In the genomic region with DNA sequence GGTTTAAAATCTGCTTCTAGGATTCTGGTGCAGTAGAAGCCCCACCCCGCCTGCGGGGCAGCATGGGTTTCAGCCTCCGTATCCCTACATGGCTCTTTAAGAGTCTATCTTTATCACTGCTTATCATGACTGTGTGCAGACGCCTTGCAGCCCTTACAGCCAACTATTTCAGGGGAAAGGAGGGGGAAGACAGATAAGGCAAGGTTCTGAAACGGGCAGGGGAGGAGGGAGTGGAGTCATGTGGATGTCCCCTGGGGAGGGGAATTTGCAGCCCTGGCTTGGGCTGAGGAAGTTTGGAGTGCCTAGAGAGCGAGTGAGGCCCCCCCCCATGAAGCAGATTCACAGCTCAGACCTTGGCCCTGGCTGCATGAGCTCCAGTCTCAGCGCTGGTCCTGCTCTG, we compare ENCODE assay signal across 9 mouse cellular contexts. TPM values are rescaled to one million over a fixed set of nuclear protein-coding genes. Genes with fewer than 3 reads are reported as not detected.
DNase-seq lines count a peak whose midpoint lies in the region; ATAC-seq lines count a peak whose summit lies in the region.
"Had no signal": no experiment of that assay in that cellular context is flagged by ENCODE, and none has a peak within 500 bp of the region (broad histone marks: within the 10 kb centered on the region; RNA-seq: fewer than 3 reads in every experiment).

No protein-coding gene starts in this region.

- intact Hi-C loops in heart, postnatal 14 days (cut with DNase I) = no loop called here

- ATAC-seq in activated CD4-positive, CD25-positive, alpha-beta regulatory T cell, adult 4 months = no peak

- peak; percentile 37 for DNase-seq in embryo, embryonic 11 days
- no peak for DNase-seq in embryo, embryonic 10.5 days (ENCODE audit: low spot score)
- peak; percentile 24 for DNase-seq in lung, postnatal 10 days
- DNase-seq in lung, adult 18-20 months = no peak
- peak; percentile 53 to 58 for DNase-seq in heart, postnatal 14 days
- peak; percentile 22 for DNase-seq in skeletal muscle tissue, adult 2 months (ENCODE audit: low read depth, low spot score)
- no peak for DNase-seq in cerebellum, postnatal 4 days (ENCODE audit: low spot score in 2 of 2)
- DNase-seq: thymus, postnatal 36 days had no signal

RNA-seq across cellular contexts. Expression of gene Prkce, which starts 18.0 kb away (rescaled TPM):
- 10 to 100 TPM; 28.7 to 29.1 TPM for total RNA-seq in heart, postnatal 14 days (2021)
- 1 to 10 TPM; 2.1 to 2.9 TPM for polyA plus RNA-seq in activated CD4-positive, CD25-positive, alpha-beta regulatory T cell, adult 4 months (2017; shearing (Covaris generic))

RNA-seq across cellular contexts. Expression of gene Srbd1, which starts 40.6 kb away (rescaled TPM):
- 10 to 100 TPM; 12.0 to 13.0 TPM for total RNA-seq in heart, postnatal 14 days (2021)
- 10 to 100 TPM in 1 of 2 experiments, 1 to 10 TPM in 1; 9.5 to 10.9 TPM for polyA plus RNA-seq in activated CD4-positive, CD25-positive, alpha-beta regulatory T cell, adult 4 months (2017; shearing (Covaris generic))

Comparison
In these comparisons a context has a peak if more than half of its experiments do, and no peak if none do; other contexts are left out.
1. DNase-seq: peak in embryo, embryonic 11 days (single experiment), lung, postnatal 10 days (single experiment), heart, postnatal 14 days (2 of 2) and skeletal muscle tissue, adult 2 months (single experiment); none in embryo, embryonic 10.5 days (single experiment), lung, adult 18-20 months (0 of 2) and cerebellum, postnatal 4 days (0 of 2).